Mouse (Mus musculus) lung, adult 2 months (tissue): ENCODE measurements around the gene Prmt2.

ENCODE experiments used
- CTCF ChIP-seq: fragments of 200-500 bp; IDR thresholded peaks from 2 replicates; pipeline ENCODE4 v1.5.1; 2011; ENCODE audit warnings: mild to moderate bottlenecking, low read length, control low read depth; ENCODE audit not compliant: insufficient read depth
- POLR2A ChIP-seq: fragments of 200-500 bp; IDR thresholded peaks from 2 replicates; pipeline ENCODE4 v1.6.1; 2011; ENCODE audit warnings: low read depth, mild to moderate bottlenecking, control low read depth, low read length, borderline replicate concordance; ENCODE audit errors: extremely low read depth

DNA sequence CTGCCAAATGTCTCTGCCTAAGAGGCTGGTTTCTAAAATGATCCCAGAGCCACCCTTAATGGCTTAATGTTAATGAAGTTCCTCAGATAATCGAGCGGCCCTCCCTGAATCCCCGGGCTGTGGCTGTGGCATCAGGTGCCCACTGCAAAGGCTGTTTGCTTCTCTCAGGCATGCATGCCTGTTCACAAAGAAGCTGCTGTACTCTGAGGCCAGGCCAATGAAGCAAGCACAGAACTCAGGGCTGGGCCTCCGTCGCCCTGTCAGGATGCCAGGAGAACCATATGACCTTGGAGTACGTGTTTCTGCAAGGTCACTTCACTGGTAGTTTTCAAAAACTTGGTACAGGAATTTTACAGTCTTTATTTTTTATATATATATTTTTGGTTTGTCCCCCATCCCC lies 18.0 kb upstream of the Prmt2 start:
- TF ChIP-seq POLR2A, result no peak
- TF ChIP-seq CTCF, result no peak
